Mouse (Mus musculus) lung, postnatal 25 days (tissue): ENCODE measurements at regions not wholly inside any gene's neighbourhood (a gene's known extent, or its start where the extent isn't known, plus 50 kb on each side); places are given as distances from the start of the nearest gene placed in this dataset.

Source experiments
- DNase-seq: peaks from one replicate; pipeline ENCODE4 v3.0.0; 2022; ENCODE audit warnings: low spot score

- no peak for DNase-seq
Observed at GRCm38 (mm10) chr11:54195954-54196353, 53.5 kb downstream of the Csf2 start.

- no peak for DNase-seq
Observed at GRCm38 (mm10) chr11:54194733-54195132, 54.7 kb downstream of the Csf2 start.

DNA sequence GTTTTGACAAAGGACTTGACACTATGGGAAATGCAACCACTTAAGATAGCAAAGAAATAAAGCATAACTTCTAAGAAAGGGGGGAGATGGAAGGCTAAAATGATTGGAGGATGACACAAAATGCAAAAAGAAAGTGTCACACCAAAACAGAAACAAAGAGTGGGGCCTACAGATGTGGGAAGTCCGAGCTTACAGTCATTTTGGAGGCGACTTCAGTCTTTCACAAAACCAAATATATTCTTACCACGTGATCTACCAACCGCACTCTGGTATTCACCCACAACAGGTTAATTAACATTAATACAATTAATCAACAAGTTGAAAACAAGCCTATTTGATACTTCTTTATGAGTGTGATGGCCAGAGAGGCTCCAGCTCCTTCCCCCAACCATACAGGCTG, 57.2 kb downstream of the Csf2 start:
- DNase-seq: no peak

GRCm38 (mm10) chr11:54187826-54188225, 61.6 kb downstream of the Csf2 start:
- DNase-seq: no peak

- no peak for DNase-seq
Observed at GRCm38 (mm10) chr11:54187377-54187776, 62.1 kb downstream of the Csf2 start.

- no peak for DNase-seq
Observed at GRCm38 (mm10) chr11:54185710-54186325, 63.6 kb downstream of the Csf2 start.

- DNase-seq: peak; percentile 80
Observed at GRCm38 (mm10) chr11:54181696-54182323, 67.7 kb downstream of the Csf2 start.
